Mouse (Mus musculus): Measurements from ENCODE around the gene Slc37a1.

Slc37a1 gene

DNA sequence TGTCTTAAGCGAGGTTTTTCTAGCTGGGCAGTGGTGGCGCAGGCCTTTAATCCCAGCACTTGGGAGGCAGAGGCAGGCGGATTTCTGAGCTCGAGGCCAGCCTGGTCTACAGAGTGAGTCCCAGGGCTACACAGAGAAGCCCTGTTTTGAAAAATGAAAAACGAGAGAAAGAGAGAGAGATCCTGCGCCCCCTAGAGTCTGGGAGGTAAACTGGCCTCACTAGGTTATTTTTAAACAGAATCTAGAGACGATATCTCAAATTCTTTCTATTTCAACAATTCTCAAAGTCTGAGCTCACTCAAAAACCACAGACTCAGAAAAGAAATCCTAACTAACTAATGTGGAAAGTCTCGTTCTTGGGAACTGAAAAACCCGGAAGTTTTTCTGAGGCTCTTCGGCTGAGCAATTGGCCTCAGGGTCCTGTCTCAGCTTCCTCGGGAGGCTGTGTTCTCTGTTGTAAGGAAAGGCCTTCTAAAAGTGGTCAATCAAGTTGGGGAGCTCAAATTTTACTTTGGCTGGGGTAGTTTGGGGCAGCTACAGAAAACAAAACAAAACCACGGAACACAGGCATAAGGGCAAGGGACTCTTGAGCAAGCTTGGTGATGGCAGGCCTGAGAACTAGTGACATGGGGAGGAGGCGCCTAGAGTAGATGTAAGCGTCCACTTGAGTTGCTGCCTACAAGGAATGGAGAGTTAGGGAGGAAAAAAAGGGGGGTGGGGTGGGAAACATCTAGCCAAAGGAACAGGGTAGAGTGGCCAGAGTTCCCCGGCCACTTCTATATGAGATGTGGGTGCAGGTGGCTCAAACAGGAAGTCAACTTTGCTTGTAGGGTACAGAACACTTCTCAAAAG lies 8.0 kb downstream of the Slc37a1 start:
- DNase-seq (ENCODE audit: low spot score): no peak

DNA sequence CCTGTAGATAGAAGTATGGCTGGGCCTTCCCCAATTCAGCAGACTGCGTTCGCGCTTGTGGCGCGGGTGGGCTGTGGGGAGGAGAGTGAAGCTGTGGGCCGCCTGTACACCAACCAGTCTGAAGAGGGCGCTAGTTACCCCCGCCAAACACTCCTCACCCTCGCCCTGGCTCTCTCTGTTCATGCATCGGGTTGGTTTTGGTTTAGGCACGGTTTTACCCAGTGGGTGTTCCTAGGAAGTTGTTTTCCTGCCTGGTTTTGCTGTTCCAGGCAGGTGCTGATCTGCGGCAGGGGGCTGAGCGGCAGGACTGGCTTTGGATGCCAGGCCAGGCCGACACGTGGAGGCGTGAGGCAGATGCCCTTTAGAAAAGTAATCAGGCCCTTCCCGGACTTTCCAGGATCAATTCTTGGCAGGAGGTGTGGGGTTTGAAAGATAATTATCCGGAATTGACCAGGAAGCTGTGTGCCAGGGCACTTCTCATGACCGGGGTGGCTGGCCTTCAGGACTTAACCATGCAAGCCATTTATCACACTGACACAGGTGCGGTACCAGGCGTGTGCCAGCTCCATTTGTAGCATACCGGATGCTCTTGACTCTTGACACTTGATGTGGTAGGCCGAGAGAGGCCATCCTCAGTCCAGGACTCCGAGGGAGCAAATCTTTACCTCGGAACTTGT lies 8.8 kb downstream of the Slc37a1 start:
- no peak for DNase-seq (ENCODE audit: low spot score)

DNA sequence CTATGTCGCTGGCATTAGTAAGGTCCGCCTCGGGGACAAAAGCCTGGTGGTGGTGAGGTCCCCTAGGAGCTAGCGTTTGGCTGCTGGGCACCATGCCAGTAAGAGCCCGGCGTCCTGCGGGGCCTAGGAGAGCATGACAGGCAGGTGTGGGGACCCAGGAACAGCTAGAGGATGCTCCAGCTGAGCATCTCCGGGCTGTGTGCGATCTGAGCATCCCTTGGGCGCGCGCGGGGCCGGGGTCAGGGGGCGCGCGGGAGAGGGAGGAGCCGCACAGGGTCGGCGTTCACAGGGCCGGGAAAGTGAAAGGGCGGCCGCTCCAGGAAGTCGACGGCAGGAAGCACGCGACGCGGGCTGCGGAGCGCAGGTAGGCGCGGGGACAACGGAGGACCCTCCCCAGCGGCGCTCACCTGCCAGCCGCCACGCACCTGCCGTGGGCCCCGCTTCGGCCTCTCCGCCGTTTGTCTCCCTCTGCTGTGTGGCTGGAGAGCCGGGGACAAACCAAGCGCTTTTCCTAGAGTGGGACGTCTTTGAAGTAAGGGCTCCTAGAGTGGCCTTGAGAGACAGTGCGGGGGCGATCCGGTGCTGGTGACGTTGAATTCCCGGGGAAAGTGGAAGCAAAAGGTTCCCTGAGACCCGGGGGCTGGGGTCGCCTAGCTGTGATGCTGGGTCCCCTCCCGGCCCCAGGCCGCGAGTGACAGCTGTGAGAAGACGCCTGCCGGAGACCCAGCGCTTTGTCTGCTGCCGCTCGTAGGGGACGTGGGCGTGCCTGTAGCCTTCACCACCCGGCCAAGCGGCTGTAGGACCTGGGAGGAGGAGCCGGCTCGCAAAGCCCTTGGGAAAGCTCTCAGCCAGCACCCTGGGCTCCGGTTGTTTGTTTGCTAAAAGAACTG lies 9.5 kb downstream of the Slc37a1 start:
- peak; percentile 91 for DNase-seq (ENCODE audit: low spot score)

DNA sequence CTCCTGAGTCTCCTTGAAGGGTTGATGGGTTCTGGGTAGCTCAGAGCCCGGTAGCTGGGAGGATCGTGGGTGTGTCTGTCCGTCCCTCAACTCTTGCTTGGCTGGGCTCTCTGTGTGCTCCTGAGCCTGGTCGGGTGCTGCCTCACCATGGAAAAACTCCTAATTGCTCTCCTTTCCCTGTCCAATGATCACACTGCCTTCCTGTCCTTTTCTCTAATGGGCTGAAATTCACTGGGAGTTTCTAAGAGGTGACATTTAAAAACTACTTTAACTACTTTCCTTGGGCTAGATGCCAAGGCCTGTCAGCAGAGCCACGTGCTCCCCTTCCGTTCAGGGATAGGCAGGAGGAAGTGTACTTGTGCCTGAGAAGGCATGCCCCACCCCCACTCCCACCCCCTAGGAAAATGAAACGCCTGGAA lies 10.9 kb downstream of the Slc37a1 start:
- peak; percentile 73 for DNase-seq (ENCODE audit: low spot score)

DNA sequence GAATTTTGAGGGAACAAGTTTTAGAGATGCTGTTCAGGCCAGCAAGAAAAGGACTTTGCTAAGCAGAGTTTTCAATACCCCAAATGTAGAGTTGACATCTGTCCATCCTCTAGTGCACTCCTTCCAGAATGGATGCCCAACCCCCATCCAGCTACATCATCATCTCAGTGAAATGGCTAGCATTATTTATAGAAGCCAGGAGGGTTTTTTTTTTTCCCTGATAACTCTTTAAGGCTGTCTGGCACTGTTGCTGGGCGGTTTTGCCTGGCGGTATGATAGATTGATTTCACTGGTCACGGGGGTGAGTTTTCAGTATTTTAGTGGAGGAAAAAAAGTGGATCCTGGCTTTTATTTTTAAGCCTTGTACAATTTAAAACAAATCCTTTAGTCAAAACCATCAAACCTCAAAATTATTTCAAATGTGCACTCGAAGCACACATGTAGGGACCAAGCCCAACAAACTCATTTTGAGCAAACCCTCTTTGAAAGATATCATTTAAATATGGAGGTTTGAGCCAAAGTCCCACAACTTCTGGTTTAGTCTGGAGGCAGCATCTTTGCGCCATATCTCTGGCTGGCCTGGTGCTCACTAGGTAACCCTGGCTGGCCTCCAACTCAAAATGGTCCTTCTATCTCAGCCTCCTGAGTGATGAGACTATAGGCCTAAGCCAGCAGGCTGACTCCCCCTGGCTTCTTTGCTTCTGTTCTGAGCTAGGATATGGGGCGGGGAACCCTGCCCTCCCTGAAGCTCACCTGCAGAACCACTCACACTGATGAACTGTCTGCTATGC lies 12.0 kb downstream of the Slc37a1 start:
- no peak for DNase-seq (ENCODE audit: low spot score)

DNA sequence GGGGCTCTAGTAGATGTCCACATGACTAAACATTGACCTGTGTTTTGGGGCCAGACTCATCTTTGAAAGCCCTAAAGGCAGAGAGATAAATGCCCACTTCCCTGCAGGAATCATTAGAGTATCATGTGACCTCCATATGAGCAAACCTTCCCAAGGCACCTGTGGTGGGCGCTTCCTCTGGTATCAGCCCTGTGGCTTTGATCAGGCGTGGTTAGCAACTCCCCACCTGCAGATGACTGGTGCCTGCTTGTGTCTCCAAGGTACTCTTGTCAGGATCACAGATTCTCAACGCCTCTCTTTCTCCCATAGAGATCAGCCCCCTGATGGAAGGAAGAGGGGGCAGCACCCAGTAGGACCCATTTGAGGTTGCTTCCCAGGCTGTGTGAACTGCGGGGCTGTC lies 13.4 kb downstream of the Slc37a1 start:
- DNase-seq (ENCODE audit: low spot score): no peak

DNA sequence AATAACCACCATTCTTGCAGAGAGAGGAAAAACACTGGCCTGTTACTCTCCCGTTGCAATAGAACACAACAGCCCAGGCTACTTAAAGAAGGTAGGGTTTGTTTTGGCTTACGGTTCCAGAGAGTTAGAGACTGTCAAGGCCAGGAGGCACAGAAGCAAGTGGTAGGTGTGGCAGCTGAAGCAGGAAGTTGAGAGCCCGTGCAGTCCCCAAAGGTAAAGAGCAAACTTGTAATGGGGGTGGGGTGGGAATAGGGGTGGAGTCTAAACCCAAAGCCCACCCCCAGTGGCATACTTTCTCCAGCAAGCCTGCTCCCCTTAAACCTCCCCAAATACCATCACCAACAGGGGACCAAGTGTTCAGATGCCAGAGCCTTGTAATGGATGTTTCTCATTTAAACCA lies 14.1 kb downstream of the Slc37a1 start:
- DNase-seq (ENCODE audit: low spot score): no peak

DNA sequence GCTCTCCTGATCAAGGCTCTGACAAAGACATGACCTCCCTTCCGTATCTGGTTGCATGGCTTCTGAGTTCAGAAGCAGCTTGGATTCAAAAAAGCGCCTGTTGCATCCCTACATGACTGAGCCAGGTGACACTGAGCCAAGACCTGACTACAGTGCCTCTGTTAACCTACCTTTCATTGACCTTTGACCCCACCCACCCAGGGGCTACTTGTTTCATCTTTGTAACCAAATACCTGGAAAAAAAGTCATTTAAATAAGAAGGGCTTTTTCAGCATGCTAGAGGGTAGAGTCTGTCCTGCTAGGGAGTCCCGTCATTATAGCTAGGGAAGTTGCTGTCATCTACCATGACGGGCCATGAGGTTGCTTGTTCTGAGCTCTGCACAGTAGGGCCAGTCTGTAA lies 16.8 kb downstream of the Slc37a1 start:
- no peak for DNase-seq (ENCODE audit: low spot score)

DNA sequence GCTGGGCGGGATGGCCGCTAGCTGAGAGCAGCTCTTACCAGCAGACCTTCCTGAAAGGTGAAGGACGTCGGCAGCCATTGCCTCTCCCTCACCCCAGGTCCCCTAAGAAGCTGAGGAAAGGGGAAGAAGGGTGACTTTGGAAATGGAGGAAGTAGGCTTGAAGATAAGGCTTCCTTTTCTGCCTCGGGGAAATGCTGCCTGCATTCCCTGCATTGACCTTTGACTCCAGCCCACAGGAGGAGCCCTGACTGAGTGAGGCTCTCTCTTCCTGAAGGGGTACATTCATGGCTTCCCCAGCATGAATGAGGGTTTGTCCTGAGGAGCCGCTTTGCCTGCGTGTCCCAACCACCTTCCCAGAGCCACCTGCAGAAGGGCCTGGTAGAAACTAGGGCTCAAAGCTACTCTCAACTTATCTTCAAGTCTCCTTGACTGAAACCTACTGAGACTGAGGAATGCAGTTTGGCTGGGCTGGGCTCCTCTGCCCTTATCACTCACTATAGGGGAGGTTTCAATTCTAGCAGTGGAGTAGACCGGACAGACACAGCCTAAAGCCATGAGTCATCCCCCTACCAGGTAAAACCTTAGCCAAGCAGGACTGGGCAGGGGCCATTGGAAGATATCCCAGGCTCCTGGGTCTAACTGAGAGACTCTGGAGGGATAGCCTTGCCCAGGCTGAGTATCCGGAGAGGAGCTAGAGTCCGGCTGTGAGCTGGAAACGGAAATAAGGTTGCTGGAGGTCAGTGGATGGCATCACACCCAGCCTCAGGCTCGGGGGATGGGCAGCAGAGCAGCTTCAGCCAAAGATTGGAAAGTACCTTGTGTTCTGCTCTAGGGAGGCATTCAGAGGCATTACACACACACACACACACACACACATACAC lies 18.5 kb downstream of the Slc37a1 start:
- DNase-seq (ENCODE audit: low spot score): peak; percentile 78

DNA sequence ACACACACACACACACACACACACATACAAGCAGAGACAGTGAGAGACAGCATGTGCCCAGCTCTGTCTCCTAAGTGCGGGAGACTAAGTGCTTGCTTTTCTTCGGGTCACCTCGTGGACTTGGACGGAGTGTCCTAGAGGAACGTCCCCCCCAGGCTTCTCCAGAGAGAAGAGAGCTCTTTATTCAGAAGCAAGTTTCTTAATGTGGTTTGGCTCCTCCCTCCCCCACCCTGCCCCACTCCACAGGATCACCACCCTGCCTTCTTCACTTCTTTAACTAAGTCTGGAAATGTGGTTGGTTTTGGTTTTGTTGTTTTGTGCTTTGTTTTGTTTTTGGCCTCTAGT lies 19.2 kb downstream of the Slc37a1 start:
- no peak for DNase-seq (ENCODE audit: low spot score)

DNA sequence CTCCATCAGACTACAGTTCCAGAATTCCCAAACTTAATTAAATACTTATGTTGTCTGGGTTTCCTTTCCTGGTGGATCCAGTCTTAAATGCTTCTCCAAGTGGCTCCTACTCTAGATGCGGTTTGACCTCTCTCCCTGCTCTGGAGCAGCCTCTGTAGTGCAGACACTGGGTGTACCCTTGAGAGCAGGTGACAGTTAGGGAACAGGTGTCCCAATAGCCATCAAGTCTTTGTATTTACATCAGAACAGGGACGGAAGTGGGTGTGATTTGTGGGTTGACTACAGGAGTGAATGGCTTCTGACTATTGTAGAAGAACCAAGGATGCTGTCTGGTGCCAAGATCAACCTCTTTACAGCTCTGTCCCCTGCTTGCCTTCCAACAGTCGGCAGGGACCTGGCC lies 21.2 kb downstream of the Slc37a1 start:
- no peak for DNase-seq (ENCODE audit: low spot score)

DNA sequence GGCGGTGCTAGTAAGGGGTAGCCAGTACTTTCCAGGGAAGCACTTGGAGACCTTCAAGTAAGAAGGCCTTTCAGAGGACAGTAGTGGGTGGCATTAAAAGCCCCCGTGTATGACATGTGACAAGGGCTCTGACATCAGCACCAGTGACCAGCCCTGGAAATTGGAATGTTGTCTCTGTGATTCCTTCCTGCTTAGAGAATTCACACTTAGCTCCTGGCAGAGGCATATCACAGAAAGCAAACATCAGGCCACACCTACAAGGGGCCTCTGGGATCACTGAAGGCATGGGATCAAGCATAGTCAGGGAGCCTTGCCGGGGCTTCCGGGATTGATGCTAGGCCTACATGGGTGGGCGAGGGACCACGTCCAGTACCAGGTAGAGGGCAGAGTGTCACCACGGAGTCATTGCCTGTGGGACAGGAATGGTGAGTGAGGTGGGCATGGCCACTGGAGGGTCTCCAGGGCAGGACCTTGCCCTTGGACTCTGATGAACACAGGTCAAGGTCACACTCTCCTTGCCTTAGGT lies 21.8 kb downstream of the Slc37a1 start:
- DNase-seq (ENCODE audit: low spot score): no peak

DNA sequence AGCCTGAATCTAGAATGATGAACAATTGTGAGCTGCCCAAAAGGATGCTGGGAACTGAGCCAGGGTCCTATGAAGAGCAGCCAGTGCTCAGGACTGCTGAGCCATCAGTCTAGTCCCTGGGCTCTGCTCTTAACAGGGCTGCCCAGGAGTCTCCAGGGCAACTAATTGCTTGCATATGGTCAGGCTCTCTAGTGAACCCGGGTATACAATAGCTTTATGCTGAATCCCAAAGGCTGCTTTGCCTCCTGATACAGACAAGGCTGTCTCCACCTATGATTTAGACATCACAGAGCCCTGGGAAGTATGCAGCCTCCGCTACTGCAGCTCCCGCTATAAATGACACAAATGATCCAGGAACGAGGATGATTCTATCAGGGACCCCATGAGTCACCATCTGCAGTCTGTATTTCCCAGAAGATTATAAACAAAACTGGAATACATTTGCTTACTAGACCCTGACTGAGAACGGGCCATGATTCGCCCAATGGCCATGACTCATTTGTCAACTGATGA lies 22.7 kb downstream of the Slc37a1 start:
- no peak for DNase-seq (ENCODE audit: low spot score)

DNA sequence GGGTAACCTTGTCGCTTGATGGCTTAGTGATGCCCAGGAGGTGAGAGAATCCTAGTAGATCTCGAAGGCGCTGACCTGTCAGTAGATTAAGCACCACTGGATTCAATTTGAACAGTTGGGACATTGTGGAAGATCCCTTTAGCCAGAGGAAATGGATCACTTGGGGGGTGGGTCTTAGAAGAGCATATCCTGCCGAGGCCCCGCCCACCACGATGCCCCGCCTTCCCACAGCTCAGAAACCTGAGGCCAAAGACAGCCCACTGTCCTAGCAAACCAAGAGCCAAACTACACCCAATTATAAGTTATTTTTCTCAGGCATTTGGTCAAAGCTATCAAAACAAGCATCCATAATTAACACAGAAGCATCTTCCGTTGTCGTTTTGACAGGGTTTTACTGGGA lies 24.5 kb downstream of the Slc37a1 start:
- DNase-seq (ENCODE audit: low spot score): no peak

DNA sequence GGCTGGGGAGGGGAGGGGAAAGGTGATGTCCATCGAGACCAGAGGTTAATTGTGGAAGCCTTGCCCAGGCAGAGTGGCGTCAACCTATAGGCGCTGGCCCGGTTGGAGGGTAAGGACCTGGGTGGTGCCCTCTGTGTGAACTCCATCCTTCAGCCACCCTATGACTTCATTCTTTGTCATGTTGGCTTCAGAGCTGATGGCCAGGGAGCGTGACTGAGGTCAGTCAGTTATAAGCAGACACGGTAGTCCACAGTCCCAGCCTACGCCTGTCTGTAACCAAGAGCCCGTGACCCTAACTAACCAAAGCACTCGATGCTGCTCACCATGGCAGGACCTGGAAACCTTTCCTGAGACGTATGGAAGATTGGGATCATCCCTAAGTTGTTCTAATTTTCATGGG lies 26.1 kb downstream of the Slc37a1 start:
- DNase-seq (ENCODE audit: low spot score): no peak

DNA sequence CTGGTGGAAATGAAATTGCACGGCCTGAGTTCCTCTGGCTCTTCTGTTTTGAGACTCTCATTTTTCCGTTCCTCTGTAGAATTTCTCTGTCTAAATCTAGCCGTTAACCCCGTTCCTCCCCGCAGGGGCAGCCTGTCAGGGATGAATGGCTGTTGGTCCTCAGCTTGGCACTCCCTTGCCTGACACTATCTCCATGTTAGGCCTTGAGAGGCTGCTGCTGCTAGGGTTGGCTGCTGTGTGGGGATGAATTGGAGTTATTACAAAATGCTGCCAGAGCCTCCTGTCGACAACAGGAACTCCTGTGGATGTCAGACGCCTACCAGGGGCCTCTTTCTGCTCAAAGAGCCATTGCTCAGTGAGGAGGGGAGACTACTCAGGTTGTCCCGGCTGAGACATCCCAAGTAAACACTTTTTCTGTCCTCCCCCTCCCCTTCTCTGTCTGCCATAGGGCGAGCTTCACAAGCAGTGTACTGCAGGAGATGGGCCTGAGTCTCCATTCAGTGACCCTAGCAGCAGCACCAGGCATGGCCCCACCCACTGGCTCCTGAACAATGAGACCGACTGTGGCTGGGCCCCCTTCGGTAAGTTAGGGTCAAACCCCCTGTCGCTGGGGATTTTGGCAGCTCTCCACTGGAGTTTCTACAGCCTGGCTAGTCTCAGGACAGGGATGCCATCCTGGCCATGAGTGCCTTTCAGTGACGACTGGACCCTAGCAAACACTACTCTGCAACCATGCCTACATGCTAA lies 28.6 kb downstream of the Slc37a1 start:
- DNase-seq (ENCODE audit: low spot score): no peak

DNA sequence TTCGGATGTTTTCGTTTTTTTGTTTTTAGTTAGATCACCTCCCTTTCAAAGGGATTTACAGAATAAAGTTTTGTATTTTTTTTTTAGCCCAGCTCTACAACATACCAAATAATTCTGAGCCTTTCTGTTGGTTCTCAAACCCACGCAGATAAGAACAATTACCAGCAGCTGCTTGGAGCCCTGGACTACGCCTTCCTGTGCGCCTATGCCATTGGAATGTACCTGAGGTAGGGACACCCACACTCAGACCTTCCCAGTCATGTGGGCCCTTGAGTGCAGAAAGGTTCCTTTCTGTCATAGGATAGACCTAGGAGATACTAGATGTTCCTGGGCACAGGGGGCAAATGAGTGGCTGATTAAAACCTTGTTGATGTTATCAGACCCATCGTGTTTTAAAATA lies 29.4 kb downstream of the Slc37a1 start:
- DNase-seq (ENCODE audit: low spot score): no peak

DNA sequence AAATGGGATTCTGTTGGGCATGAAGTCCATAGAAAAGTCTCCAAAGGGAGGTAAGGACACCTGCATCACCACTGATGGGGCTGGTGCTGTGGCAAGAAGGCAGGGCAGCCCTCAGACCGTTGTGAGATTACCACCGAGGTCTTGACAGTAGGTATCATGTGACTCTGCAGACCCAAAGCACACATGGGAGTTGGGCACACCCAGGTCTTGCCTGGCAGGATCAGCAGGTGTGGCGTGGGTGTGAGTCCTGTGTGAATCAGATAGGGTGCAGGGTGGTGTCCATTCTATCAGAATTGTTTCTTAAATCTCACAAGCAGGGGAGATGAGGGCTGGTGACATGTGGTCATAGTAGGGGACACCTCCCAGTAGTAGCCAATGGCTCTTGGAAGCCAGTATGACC lies 30.4 kb downstream of the Slc37a1 start:
- DNase-seq (ENCODE audit: low spot score): no peak

DNA sequence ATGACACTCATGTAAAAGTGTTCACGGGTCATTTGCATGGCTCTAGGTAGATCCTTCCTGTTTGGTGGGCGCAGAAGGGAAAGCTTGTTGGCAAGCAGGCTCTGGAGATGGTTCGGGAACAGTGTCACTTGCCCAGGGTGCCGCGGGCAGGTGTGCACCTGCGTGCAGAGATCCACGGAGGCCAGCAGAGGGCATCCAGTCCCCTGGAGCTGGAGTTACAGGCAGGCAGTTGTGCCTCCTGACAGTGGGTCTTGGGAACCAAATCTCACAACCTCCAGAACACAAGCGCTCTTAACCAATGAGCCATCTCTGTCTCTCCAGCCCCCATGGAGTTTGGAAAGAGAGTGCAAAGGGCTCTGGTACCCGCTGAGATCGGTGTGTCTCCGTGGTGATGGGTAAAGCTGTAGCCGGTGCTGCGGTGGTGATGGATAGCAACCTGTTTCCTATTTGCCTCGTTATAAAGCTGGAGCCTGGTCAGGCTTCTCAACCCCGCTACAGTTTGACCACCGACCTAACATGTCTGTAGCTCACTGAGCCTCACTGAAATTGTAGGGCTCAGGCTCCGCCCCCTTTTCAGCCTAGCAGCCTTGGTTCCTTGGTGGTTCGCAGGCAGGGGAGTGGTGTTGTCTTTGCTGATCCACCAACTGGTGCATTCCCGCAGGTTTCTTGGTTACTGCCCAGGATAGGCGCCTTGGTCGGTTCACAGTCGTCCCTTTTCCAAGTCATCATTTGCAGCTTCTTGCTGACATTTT lies 31.1 kb downstream of the Slc37a1 start:
- DNase-seq (ENCODE audit: low spot score): no peak
